Mouse (Mus musculus): ENCODE results near the gene Pofut2.

DNA sequence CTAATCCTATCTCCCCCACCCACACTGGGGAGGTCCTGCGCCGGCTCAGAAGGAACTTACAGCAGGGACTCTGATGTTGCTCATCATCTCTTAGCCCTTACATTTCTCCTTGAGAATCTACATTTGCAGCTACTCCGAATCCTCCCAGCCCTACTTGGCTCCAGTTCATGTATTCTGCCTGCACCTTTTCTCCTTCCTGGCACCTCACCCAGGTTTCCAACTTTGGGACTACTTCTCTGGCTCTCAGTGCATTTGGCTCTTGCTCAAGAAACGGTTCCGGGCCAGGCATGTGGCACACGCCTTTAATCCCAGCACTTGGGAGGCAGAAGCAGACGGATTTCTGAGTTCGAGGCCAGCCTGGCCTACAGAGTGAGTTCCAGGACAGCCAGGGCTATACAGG, 28.6 kb downstream of the Pofut2 start:
- TF ChIP-seq POLR2A (IDR thresholded peaks at IDR 0.05; ENCODE audit: low read depth, low read length) (no peak), CTCF (conservative IDR thresholded peaks at IDR 0.05; ENCODE audit: insufficient read depth, insufficient read length, low read depth, low read length) (no peak)

Data from kidney, adult 2 months (tissue).